Mouse (Mus musculus): ENCODE measurements around the gene Galnt12.

Gene Galnt12

DNA sequence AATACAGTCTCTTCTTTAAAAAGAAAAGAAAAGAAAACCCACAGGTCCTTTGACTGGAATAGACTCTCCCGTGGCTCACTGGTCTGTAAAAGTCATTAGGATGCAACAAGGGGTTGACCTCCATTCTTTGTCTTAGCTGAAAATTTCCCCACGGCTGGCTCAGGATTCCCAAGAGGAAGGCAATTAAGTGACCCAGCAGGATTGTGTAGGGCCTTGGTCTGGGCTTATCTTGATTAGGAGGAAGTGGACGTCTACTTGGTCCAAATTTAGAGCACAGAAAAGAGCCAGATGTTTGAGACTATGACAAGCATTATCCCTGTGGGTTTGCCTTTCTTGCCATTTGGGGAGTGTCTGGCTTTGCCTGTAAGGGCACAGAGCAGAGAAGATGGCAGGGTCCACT lies 58.3 kb downstream of the Galnt12 start:
- in situ Hi-C loops (cut with MboI, MseI) = no loop called here

DNA sequence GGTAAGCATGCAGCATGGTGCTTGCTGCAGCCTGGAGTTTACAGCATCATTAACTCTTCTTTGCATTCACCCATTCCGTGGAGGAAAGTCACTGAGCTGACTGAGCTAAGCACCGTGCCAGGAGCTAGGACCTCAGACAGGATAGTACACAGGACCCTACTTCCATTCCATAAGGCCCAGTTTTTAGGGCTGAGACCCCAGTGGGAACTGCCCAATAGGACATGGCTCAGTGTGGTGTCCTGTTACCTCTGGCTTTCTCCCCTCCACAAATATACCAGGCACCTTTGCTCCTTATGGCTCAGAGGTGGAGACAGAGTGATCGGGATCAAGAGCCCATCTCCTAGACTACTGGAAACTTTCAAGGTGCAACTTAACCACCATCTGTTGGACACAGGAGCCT lies 59.1 kb downstream of the Galnt12 start:
- in situ Hi-C loops (cut with MboI, MseI) = no loop called here

DNA sequence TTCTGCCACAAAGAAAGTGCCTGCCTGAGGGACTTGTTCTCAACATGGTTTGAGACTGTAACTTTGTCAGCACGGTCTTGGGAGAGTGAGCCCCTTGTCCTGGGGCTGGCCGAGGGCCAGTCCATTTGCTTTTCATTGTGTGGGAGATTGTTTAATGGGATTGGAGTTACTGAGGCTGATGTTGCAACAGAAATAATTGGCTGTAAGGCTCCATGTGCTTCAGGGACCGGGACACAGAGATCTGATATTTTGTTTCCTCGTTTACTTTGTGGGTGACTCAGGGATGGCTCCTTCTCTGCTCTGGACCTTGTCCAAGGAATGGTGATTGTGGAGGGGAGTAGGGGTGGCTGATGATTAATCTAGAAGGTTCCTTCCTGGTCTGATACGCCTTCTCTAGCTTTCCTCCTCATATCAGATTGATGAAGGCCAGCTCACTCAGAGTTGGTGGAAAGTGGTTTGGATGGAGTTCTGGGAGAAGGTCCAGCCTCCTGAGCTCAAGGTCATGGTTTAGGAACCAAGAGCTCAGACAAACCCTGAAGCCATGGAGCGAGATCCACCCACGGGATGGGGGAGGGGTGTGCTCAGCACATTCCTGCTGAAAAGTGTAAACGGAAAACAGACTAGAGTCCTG lies 60.0 kb downstream of the Galnt12 start:
- in situ Hi-C loops (cut with MboI, MseI) = no loop called here

DNA sequence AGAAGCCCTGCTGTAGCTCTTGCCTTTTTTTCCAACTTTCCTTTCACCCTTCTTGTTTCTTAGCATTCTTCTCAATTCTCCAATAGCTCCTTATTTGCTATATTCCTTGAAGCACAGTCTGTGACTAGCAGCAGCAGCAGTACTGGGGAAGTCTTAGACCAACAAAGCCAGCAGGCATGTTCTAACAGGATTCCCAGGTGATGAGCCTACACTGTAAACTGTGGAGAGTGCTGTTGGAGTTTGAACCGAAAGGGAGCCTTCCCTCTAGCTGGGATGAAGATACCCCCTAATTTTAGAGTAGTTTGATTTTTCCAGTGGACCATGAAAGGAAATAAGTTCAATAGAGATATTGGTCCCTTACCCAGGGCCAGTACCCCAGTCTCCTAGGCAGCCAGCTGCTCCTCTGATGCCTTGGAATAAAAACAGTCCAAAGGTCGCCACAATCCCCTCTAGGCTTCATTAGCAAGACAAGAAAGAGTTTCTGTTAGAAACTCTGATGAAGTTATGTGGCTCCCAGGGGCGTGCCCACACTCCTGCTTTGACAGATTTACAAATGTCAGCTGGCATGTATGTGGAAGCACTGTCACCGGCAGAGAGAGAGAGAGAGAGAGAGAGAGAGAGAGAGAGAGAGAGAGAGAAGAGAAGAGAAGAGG lies 69.5 kb downstream of the Galnt12 start:
- in situ Hi-C loops (cut with MboI, MseI) = no loop called here

DNA sequence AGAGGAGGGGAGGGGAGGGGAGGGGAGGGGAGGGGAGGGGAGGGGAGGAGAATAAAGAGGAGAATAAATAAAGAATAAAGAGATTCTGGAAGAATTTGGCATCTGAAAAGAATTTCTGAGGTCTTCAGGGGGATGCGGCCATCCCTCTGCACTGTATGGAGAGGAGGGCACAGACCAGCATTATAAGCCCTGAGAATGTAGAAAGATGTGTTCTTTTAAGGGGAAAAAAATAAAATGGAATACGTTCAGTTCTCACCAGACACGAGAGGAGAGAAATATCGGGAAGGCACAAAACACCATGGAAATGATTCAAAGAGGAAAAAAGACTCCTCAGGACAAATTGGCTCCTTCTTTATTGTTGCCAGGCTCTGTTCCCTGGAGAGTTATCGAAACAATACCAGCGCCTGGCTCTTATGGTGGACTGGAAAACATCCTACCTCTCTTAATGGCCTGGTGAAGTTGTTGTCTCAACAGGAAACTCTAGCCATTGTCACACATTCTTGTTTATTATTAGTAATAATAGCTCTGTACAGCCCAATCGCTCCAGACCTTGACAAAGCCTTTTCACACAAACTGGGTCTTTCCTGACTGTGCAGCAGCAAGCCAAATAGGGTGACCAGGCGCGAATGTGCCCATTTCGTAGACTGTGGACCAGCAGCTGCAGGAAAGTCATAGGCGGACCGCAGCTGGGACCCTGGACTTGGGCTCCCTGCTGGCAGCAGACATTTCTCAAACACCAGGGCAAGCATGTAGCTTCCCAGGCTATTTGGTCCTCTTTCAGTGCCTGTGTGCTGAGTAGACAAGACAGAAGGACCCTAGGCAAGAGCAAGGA lies 70.3 kb downstream of the Galnt12 start:
- in situ Hi-C loops (cut with MboI, MseI) = no loop called here

DNA sequence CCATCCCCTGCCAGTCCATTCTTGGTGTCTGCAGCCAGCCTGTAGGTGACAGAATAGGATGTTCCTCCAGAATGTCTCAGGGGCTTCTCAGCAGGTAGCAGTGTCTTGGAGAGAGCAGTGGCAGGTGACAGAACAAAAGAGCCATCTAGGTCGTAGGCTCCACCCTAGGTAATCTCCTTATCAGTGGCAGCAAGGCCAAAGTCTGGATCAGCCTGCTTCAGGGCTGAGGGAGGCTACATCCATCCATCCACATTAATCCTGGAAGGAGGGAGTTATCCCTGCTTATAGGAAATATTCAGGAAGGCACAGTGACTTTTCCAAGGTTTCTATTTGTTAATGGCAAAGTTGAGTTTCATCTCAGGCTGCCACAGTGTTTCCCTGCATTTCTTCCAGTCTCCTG lies 80.6 kb downstream of the Galnt12 start:
- in situ Hi-C loops (cut with MboI, MseI) = no loop called here

Measured in T-helper 1 cell (primary cell).